Mouse (Mus musculus) myocyte (in vitro differentiated cells): ENCODE data around the gene Dis3l. TPM values are rescaled to one million over a fixed set of nuclear protein-coding genes. Genes with fewer than 3 reads are reported as not detected.
"Not testable (repeated sequence)": the region's sequence is repeated elsewhere in the genome, so short reads cannot be mapped to it uniquely, and the experiment has no call there.

Experiments
- H3K27me3 ChIP-seq: one replicate; pipeline ENCODE4 v1.6.1; 2011; ENCODE audit not compliant: control insufficient read depth, insufficient read depth, insufficient read length
- H3K36me3 ChIP-seq: one replicate; pipeline ENCODE4 v1.6.1; 2011; ENCODE audit not compliant: control insufficient read depth, insufficient read depth
- H3K4me2 ChIP-seq: one replicate; pipeline ENCODE4 v1.6.1; 2011; ENCODE audit warnings: low read depth, control low read depth
- H3K4me3 ChIP-seq: one replicate; pipeline ENCODE4 v1.5.1; 2011; ENCODE audit warnings: mild to moderate bottlenecking, control low read depth, moderate library complexity
- H3K79me2 ChIP-seq: one replicate; pipeline ENCODE4 v1.6.1; 2011; ENCODE audit not compliant: control insufficient read depth, insufficient read depth
- H3ac ChIP-seq: one replicate; pipeline ENCODE4 v1.6.1; 2011; ENCODE audit not compliant: control insufficient read depth, insufficient read length
- CEBPB ChIP-seq: IDR thresholded peaks from 2 replicates; pipeline ENCODE4 v1.6.1; 2011; ENCODE audit warnings: mild to moderate bottlenecking, moderate library complexity; ENCODE audit not compliant: poor library complexity, insufficient read depth, severe bottlenecking
- E2F4 ChIP-seq: IDR thresholded peaks from one replicate; pipeline ENCODE4 v1.6.1; 2011; ENCODE audit warnings: mild to moderate bottlenecking, control low read depth, moderate library complexity; ENCODE audit not compliant: insufficient read depth
- MAX ChIP-seq: IDR thresholded peaks from one replicate; pipeline ENCODE4 v1.6.1; 2011; ENCODE audit warnings: low read depth, mild to moderate bottlenecking, control low read depth
- MYOD1 ChIP-seq, 3 experiments: IDR thresholded peaks; one replicate each; pipeline ENCODE4 v1.6.1; 2011; ENCODE audit warnings: control low read depth in 2 of 3, low read depth in 2 of 3, mild to moderate bottlenecking in 2 of 3, moderate library complexity in 1 of 3; ENCODE audit not compliant: insufficient read length in 2 of 3, control insufficient read depth in 1 of 3
- MYOG ChIP-seq, 3 experiments: IDR thresholded peaks; one replicate each; pipeline ENCODE4 v1.6.1; 2011; ENCODE audit warnings: control low read depth in 2 of 3, low read depth in 2 of 3, mild to moderate bottlenecking in 2 of 3; ENCODE audit not compliant: insufficient read length in 2 of 3, control insufficient read depth in 1 of 3, insufficient read depth in 1 of 3
- POLR2A ChIP-seq: IDR thresholded peaks from one replicate; pipeline ENCODE4 v1.6.1; 2011; ENCODE audit warnings: low read depth, mild to moderate bottlenecking, control low read depth, moderate library complexity; ENCODE audit not compliant: insufficient read length
- POLR2AphosphoS2 ChIP-seq: IDR thresholded peaks from one replicate; pipeline ENCODE4 v1.6.1; 2011; ENCODE audit warnings: low read depth, control low read depth; ENCODE audit not compliant: insufficient read length
- REST ChIP-seq: IDR thresholded peaks from one replicate; pipeline ENCODE4 v1.6.1; 2011; ENCODE audit warnings: mild to moderate bottlenecking, control low read depth, moderate library complexity; ENCODE audit not compliant: insufficient read depth, insufficient read length
- SRF ChIP-seq: IDR thresholded peaks from one replicate; pipeline ENCODE4 v1.6.1; 2011; ENCODE audit warnings: low read depth; ENCODE audit not compliant: control insufficient read depth, insufficient read length
- TCF12 ChIP-seq: IDR thresholded peaks from one replicate; pipeline ENCODE4 v1.6.1; 2011; ENCODE audit warnings: mild to moderate bottlenecking, control low read depth; ENCODE audit not compliant: poor library complexity, insufficient read depth, severe bottlenecking
- TCF3 ChIP-seq: IDR thresholded peaks from one replicate; pipeline ENCODE4 v1.6.1; 2011; ENCODE audit warnings: low read depth, control low read depth; ENCODE audit not compliant: insufficient read length
- USF1 ChIP-seq: IDR thresholded peaks from one replicate; pipeline ENCODE4 v1.6.1; 2011; ENCODE audit warnings: low read depth, mild to moderate bottlenecking, control low read depth, moderate library complexity
- polyA plus RNA-seq: library from polyadenylated mRNA; unstranded; fragments of >200 nt; fragmentation: generic; extraction: Trizol; gene quantifications from one replicate; pipeline ENCODE4 v1.2.1, GENCODE M21; 2012; ENCODE audit warnings: missing spikeins

Dis3l gene
- polyA plus RNA-seq, 1 experiment = 13.0 TPM

GRCm38 (mm10) chr9:64312128-64312527 is 29.0 kb downstream of the Dis3l start:
- H3K27me3 ChIP-seq = no peaks in the 10 kb centered on the region
- H3K4me3 ChIP-seq = no peak overlapping the region
- no peaks in the 10 kb centered on the region for H3K79me2 ChIP-seq
- H3ac ChIP-seq = no peak overlapping the region
- H3K36me3 ChIP-seq = peaks cover 9% of the 10 kb centered on the region
- TF ChIP-seq USF1 (no peak), REST (no peak), CEBPB (no peak), TCF3 (no peak), TCF12 (no peak), MYOD1 (IDR thresholded peaks at IDR 0.05; ENCODE audit: control insufficient read depth in 1 of 3, insufficient read length in 2 of 3, low read depth in 2 of 3) (no peak), POLR2AphosphoS2 (no peak), POLR2A (no peak), E2F4 (no peak), SRF (no peak), MYOG (IDR thresholded peaks at IDR 0.05; ENCODE audit: control insufficient read depth in 1 of 3, insufficient read depth in 1 of 3, insufficient read length in 2 of 3, low read depth in 2 of 3) (no peak), MAX (no peak)
- H3K4me2 ChIP-seq = no peak overlapping the region

GRCm38 (mm10) chr9:64310996-64311785 is 29.9 kb downstream of the Dis3l start:
- Histone ChIP-seq H3ac (no peak overlapping the region), H3K4me3 (no peak overlapping the region), H3K4me2 (no peak overlapping the region), H3K36me3 (peaks cover 10% of the 10 kb centered on the region), H3K27me3 (no peaks in the 10 kb centered on the region), H3K79me2 (no peaks in the 10 kb centered on the region)
- no peak for TF ChIP-seq USF1
- TF ChIP-seq MAX = no peak
- no peak for TF ChIP-seq TCF3
- TF ChIP-seq MYOG (IDR thresholded peaks at IDR 0.05; ENCODE audit: control insufficient read depth in 1 of 3, insufficient read depth in 1 of 3, insufficient read length in 2 of 3, low read depth in 2 of 3) = no peak
- no peak for TF ChIP-seq POLR2A
- no peak for TF ChIP-seq CEBPB
- TF ChIP-seq E2F4 = no peak
- no peak for TF ChIP-seq SRF
- TF ChIP-seq TCF12 = no peak
- TF ChIP-seq REST = no peak
- TF ChIP-seq MYOD1 (IDR thresholded peaks at IDR 0.05; ENCODE audit: control insufficient read depth in 1 of 3, insufficient read length in 2 of 3, low read depth in 2 of 3) = no peak

GRCm38 (mm10) chr9:64306476-64307312 is 34.4 kb downstream of the Dis3l start:
- H3ac ChIP-seq = no peak overlapping the region
- no peaks in the 10 kb centered on the region for H3K79me2 ChIP-seq
- no peak overlapping the region for H3K4me2 ChIP-seq
- H3K36me3 ChIP-seq = peaks cover 43% of the 10 kb centered on the region
- H3K27me3 ChIP-seq = no peaks in the 10 kb centered on the region
- TF ChIP-seq USF1 (no peak), SRF (no peak), E2F4 (no peak), POLR2AphosphoS2 (no peak), TCF12 (no peak), MYOD1 (IDR thresholded peaks at IDR 0.05; ENCODE audit: control insufficient read depth in 1 of 3, insufficient read length in 2 of 3, low read depth in 2 of 3) (no peak), MYOG (IDR thresholded peaks at IDR 0.05; ENCODE audit: control insufficient read depth in 1 of 3, insufficient read depth in 1 of 3, insufficient read length in 2 of 3, low read depth in 2 of 3) (no peak), MAX (no peak), TCF3 (no peak), REST (no peak)
- no peak overlapping the region for H3K4me3 ChIP-seq

GRCm38 (mm10) chr9:64303086-64303485 is 38.0 kb downstream of the Dis3l start:
- not testable (repeated sequence) for H3K4me3 ChIP-seq, H3K4me2 ChIP-seq, H3ac ChIP-seq, H3K27me3 ChIP-seq, H3K79me2 ChIP-seq
- peaks cover 50% of the 10 kb centered on the region for H3K36me3 ChIP-seq
